Mouse (Mus musculus) gastrocnemius, postnatal 25 days (tissue): Measurements from ENCODE around the gene Mmaa. TPM values are rescaled to one million over a fixed set of nuclear protein-coding genes. Genes with fewer than 3 reads are reported as not detected.

Source experiments
- DNase-seq: peaks from one replicate; pipeline ENCODE4 v3.0.0; 2022
- long read RNA-seq, 2 experiments: library from polyadenylated mRNA; stranded (forward); transcript quantifications; one replicate each; pipeline ENCODE4 v2.0.0; 2021
- total RNA-seq, 2 experiments: library from RNA; stranded (reverse); gene quantifications; 1 replicate in 1 of 2; 2 replicates in 1 of 2; pipeline ENCODE4 v1.2.3; 2021

Gene Mmaa
- 10 to 100 TPM; 17.8 to 21.3 TPM for total RNA-seq
- long read RNA-seq, experiment 1, full-length matches to known transcripts, result 10 of 94 reads
- long read RNA-seq, experiment 1, partial matches to known transcripts, result 76 of 94 reads
- long read RNA-seq, experiment 1, other reads (novel, unspliced or antisense), result 8 of 94 reads
- long read RNA-seq, experiment 2, full-length matches to known transcripts, result 9 of 74 reads
- long read RNA-seq, experiment 2, partial matches to known transcripts, result 52 of 74 reads
- long read RNA-seq, experiment 2, other reads (novel, unspliced or antisense), result 13 of 74 reads

- peak; percentile 99 for DNase-seq
Observed at GRCm38 (mm10) chr8:79294610-79295275, at the start of gene Mmaa. TSS of gene Mmaa (minus strand) at chr8:79294937.

DNA sequence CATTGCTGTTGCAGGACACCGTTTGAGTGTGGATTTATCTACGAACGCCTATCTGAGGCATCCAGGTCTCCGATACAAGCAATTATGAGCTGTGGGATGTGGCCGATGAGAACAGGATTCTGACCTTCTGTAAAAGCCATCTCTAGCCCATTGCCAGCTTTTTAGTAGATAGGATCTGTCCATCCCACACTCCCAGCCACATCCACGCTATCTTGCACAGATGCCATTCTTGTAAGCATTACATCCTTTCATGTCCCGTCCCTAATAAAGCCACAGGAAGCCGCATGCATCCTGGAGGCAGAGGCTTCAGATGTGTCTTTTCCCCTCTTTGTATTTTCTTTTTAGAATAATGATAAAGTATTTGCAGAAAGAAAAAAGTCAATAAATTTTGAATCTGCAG is 46.5 kb upstream of the Mmaa start:
- DNase-seq, result no peak

DNA sequence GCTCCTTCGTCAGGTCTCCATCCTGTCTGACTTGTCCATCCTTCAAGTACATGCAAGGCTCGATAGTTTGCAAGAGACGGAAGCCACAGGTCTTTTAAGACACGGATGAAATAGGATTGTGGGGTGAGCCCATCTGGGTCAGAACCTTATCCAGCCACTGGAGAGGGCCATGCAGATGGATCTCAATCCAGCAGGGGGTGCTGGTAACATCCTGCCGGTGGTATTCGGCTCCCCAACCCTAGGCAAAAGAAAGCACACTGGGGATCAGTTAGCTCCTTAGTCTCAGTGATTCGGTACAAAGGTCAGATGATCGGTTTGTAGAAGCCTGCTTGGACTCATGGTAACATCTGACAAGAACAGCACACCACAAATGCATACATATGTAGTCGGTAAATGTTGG is 44.8 kb upstream of the Mmaa start:
- DNase-seq, result no peak

DNA sequence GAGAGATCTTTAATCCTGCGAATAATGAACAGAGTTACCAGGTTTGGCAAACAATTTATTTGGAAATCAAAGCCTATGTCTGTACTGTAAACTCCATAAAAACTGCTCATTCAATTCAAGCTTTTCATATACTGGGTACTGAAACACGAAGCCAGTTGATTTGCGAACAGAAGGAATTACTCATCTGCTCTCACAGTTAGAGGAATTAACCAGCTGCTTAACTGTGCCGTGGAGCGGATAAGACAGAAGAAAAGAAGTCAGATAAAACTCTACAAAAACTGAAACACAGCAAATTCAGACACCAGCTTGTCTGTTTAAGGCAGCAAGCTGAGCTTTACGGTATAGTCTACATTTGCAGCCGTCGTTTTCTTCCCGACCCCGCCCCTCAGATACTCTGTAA is 43.9 kb upstream of the Mmaa start:
- no peak for DNase-seq

- no peak for DNase-seq
Observed at GRCm38 (mm10) chr8:79332109-79332900, 37.6 kb upstream of the Mmaa start.

DNA sequence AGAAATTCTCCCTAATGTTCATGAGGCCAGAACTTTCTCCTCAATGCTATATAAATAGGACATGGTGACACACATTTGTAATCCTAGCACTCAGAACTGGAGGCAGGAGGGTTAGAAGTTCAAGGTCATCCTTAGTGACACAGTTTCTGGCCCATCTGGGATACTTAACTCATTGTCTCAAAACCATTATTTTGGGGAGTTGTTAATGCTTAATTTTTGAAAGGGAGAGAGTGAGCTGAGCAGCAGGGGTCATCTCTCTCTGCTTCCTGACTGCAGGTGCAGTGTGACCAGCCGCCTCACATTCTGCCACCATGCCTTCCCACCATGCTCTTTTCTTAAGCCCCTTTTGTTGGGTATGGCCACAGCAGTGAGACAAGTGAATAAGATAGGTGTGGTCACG is 36.8 kb upstream of the Mmaa start:
- DNase-seq, result no peak

DNA sequence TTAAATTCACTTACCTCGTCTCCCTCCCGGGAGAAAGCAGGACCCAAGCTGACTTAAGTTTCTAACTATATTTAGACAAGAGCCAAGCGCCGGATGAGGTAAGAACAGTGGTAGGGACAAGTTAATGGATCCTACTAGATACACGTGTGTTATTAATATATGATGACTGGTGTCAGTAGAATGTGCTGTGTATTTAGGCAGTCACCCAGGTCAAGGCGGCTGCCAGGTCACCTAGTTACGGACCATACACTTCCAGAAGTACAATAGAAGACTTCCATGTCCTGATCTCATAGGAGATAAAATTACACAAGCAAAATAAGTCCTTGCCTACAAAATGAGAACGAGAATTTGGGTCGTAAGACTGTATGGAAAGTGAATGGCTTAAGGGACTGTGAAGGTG is 36.3 kb upstream of the Mmaa start:
- DNase-seq, result no peak

DNA sequence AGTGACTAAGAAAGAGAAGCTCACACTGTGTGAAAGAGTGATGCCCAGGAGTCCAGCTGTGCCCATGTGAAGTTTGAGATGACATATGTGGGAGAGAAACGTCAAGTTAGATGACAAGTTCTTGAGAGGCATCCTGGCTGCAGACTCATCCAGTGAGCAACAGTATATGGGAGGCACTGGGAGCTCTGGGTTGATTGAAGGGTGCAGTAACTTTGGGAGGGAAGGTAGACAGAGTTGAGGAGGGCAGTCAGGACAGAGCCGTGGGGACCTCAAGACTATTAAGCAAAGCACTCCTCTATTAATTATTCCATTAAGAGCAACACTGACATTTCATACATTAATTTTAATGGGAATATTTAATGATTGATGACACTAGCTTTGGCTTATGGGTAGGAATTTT is 35.0 kb upstream of the Mmaa start:
- no peak for DNase-seq

- no peak for DNase-seq
Observed at GRCm38 (mm10) chr8:79329182-79329581, 34.4 kb upstream of the Mmaa start.

DNA sequence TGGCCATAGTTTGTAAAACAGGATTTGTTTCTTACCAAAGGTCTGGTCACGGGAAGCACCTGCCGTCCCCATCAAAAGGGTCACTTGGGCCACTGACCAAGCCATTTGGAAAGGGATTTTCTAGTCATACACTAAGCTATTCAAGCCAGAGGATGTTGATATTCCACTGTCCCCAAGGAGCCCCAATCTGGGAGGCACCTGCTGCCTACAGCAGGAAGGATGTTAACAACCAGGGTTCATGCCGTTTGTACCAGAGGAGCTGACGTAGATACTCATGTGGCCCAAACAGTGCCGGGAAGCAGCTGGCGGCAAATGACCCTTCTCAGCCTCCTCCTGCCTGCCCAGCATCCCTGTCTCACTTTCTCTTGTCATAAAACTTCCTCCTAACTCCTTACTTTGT is 30.8 kb upstream of the Mmaa start:
- peak; percentile 30 for DNase-seq

DNA sequence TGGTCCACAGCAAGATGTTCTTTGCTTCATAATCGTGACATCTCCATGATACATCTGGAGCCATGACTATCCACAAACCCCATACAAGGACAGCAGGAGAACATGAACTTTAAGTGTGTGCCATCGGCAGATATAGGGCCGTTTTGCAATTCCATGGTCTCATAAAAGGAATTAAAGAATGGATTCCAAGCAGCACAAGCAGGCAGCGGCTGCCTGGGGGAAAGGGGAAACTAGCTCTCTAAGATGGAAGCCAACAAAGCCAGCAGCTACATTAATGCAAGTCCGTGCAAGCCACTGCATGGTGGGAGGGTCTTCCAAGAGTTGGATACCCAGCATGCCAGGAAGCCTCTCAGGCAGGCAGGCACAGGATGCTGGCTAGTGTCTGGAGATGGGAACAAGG is 30.2 kb upstream of the Mmaa start:
- no peak for DNase-seq

- no peak for DNase-seq
Observed at GRCm38 (mm10) chr8:79324036-79324435, 29.3 kb upstream of the Mmaa start.

DNA sequence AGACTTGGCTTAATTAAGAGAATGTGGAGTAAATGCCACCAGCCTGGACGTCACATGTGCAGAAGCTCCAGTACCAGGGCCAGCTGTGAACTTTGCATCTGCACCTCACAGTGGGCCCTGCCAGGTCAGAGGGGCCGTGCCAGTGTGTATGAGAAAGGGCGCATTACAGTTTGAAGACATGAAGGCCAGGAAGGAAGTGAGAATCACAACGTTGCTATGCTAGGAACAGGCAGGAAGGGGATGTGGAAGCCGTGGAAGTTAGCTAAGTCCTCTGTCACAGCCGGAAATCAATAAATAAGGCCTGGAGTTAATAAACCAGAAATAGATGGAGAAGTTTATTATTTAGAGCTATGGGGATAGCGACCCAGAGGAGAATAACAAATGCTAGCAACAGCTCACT is 28.4 kb upstream of the Mmaa start:
- DNase-seq, result no peak

DNA sequence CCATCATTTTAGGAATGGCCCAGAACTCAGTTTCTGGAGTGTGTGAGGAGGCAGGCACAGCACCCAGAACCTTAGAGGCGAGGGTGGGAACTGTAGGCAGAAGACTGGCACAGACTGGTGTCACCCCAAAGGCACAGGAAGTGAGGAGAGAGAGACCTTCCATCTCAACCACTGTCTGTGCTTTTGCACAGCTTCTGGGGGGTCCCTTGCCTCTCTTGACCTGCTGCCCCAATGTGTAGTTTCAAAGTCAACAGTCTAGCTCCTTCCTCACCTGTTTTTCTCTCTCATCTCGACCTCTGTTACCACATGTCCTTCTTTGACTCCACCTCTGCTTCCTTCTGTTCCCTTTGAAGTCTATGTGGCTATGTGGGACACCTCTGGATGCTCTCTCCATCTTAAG is 16.1 kb upstream of the Mmaa start:
- no peak for DNase-seq

- DNase-seq, result no peak
Observed at GRCm38 (mm10) chr8:79305941-79306340, 11.2 kb upstream of the Mmaa start.

- DNase-seq, result no peak
Observed at GRCm38 (mm10) chr8:79301548-79301947, 6.8 kb upstream of the Mmaa start.

GRCm38 (mm10) chr8:79299704-79300103 is 5.0 kb upstream of the Mmaa start:
- no peak for DNase-seq

DNA sequence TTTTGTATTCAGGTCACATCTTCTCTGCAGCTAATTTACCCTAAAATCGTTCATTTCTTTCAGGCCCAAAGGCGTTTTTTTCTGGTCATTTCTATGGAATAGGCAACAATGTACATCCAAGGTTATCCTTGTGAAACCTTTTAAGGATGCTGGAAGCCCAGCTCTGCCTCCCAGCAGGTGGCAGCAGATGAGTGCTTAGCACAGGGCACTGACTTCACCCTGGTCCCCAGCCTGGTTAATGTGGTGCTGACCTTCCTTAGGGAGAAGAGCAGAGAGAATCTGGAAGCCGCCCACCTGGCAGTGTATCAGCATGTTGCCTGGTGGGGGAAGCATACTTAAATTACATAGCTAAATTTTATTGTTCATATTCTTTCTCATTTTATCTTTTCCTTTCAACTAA is 3.0 kb upstream of the Mmaa start:
- peak; percentile 44 for DNase-seq

DNA sequence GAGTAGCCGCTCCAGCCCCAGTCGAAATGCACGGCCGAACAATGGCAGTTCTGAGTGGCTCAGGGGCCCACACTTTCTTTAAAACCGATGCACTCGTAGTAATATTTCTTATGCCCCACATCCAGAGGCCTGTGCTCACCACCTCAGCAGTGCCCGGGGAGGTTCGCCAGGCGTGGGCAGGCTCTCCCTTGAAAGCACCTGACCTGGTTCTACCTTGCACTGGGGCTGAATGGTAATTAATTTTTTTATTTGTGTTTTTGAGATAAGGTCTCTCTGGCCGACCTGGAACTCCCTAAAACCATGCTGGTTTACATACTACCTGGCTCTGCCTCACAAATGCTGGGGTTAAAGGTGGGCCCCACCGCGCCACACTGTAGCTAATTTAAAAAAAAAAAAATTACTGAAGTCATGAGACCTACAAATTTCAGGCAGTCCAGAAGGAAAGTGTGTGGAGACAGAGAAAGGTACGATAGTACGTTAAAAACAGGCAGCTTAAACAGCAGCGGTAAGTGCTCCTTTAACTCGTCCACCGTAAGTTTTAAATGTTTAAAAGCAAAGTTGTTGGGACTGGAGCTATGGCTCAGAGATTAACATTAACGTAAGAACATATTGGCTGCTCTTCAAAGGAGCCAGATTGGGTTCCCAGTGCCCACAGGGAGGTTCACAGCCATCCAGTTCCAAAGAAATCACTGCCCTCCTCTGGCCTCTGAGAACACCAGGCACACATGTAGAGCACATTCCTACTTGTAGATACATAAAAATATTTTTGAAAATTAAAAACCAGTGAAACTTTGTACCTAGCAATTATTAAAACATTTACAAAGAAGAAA is 754 bp upstream of the Mmaa start:
- no peak for DNase-seq

GRCm38 (mm10) chr8:79293841-79294240 is 896 bp downstream of the Mmaa start:
- DNase-seq, result no peak

DNA sequence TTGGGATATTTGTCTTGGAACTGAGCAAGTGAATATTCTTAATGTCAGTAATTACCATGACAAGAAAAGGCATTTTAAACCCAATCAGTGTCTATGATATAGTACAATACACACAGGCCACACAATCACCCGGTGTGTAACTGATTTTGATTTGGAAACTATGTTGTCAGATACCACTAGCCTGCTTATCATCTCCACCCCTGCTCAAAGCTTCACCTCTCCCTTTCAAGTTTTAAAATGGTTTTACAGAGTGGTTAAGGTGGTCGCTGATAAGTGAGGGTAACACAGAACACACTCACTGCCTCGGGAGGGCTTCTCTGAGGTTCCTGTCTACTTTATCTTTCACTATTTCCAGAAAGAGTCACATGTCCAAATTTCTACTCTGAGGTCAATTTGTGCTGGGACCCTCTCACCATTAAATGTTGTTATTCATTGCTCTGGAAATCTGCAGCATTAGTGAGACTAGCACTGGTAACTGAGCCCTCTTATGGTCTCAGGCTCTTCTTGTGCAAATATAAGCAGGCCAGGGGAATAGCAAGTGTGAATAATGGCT is 1.9 kb downstream of the Mmaa start:
- no peak for DNase-seq

DNA sequence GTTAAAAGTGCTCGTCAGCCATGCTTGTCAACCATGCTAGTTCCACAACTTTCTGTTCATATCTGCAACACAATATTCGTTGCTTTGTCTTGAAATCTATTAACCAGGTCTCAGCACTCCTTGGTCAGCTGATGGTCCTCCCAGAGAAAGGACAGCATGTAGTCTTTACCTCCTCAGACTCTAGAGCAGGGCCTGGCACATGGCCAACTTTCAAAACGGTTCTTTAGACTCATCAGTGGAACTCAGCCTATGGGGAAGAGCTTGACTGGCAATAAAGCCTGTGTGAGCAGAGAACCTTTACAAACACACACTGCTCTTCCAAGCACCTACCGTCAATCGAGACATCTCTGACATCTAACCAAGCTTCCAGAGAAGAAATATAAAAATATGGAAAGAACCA is 5.1 kb downstream of the Mmaa start:
- DNase-seq, result no peak
